Mouse (Mus musculus): ENCODE measurements at regions not wholly inside any gene's neighbourhood (a gene's known extent, or its start where the extent isn't known, plus 50 kb on each side); places are given as distances from the start of the nearest gene placed in this dataset.

GRCm38 (mm10) chr15:25146371-25146770 is 267.2 kb downstream of the Basp1 start:
- no peaks in the 10 kb centered on the region for H3K36me3 ChIP-seq
- no peak overlapping the region for H3K4me2 ChIP-seq (replicated peaks)
- ATAC-seq, result no peak
- H3K4me3 ChIP-seq (replicated peaks), result no peak overlapping the region
- no peaks in the 10 kb centered on the region for H3K9me3 ChIP-seq
- peaks cover under 1% of the 10 kb centered on the region; the same call in 1 of the 2 replicates for H3K4me1 ChIP-seq (replicated peaks)
- H3K9ac ChIP-seq (replicated peaks), result no peak overlapping the region
- H3K27me3 ChIP-seq, result no peaks in the 10 kb centered on the region
- no peak overlapping the region for H3K27ac ChIP-seq
- WGBS, result 96% methylated on average over 1 of the region's 1 CpGs

- WGBS, result 79% methylated on average over 1 of the region's 1 CpGs
Observed at GRCm38 (mm10) chr15:25144228-25144627, 269.3 kb downstream of the Basp1 start.

GRCm38 (mm10) chr15:25140389-25141181 is 273.0 kb downstream of the Basp1 start:
- Histone ChIP-seq H3K9me3 (no peaks in the 10 kb centered on the region), H3K4me3 (replicated peaks) (no peak overlapping the region), H3K27me3 (no peaks in the 10 kb centered on the region), H3K4me2 (replicated peaks) (no peak overlapping the region), H3K27ac (no peak overlapping the region), H3K9ac (replicated peaks) (no peak overlapping the region), H3K36me3 (no peaks in the 10 kb centered on the region), H3K4me1 (replicated peaks) (peaks cover 16% of the 10 kb centered on the region)
- ATAC-seq, result peak; percentile 87
- WGBS, result 71% methylated on average over 9 of the region's 9 CpGs

More at GRCm38 (mm10) chr15:25144228-25144627, 269.3 kb downstream of the Basp1 start:
- H3K4me2 ChIP-seq (replicated peaks), result no peak overlapping the region
- peaks cover 10% of the 10 kb centered on the region for H3K4me1 ChIP-seq (replicated peaks)
- H3K9ac ChIP-seq (replicated peaks), result no peak overlapping the region
- H3K36me3 ChIP-seq, result no peaks in the 10 kb centered on the region
- H3K9me3 ChIP-seq, result no peaks in the 10 kb centered on the region
- no peak overlapping the region for H3K27ac ChIP-seq
- no peak overlapping the region for H3K4me3 ChIP-seq (replicated peaks)
- no peaks in the 10 kb centered on the region for H3K27me3 ChIP-seq
- no peak for ATAC-seq

GRCm38 (mm10) chr15:25137091-25137490 is 276.5 kb downstream of the Basp1 start:
- peak; percentile 56; the same call in 1 of the 2 replicates for ATAC-seq
- peaks cover 16% of the 10 kb centered on the region for H3K4me1 ChIP-seq (replicated peaks)
- no peak overlapping the region for H3K4me3 ChIP-seq (replicated peaks)
- no peak overlapping the region for H3K4me2 ChIP-seq (replicated peaks)
- no peaks in the 10 kb centered on the region for H3K36me3 ChIP-seq
- H3K27me3 ChIP-seq, result no peaks in the 10 kb centered on the region
- no peak overlapping the region for H3K9ac ChIP-seq (replicated peaks)
- H3K9me3 ChIP-seq, result no peaks in the 10 kb centered on the region
- H3K27ac ChIP-seq, result no peak overlapping the region
- 9% methylated on average over 3 of the region's 3 CpGs for WGBS

- Histone ChIP-seq H3K9ac (replicated peaks) (no peak overlapping the region), H3K36me3 (no peaks in the 10 kb centered on the region), H3K27ac (no peak overlapping the region), H3K4me3 (replicated peaks) (no peak overlapping the region), H3K9me3 (no peaks in the 10 kb centered on the region), H3K4me1 (replicated peaks) (peaks cover 9% of the 10 kb centered on the region), H3K4me2 (replicated peaks) (no peak overlapping the region), H3K27me3 (no peaks in the 10 kb centered on the region)
- WGBS, result 91% methylated on average over 19 of the region's 19 CpGs
- no peak for ATAC-seq
Observed at GRCm38 (mm10) chr15:25135471-25136262, 277.9 kb downstream of the Basp1 start.

GRCm38 (mm10) chr15:25130096-25130495 is 283.5 kb downstream of the Basp1 start:
- H3K27ac ChIP-seq, result no peak overlapping the region
- no peak overlapping the region for H3K4me2 ChIP-seq (replicated peaks)
- H3K27me3 ChIP-seq, result no peaks in the 10 kb centered on the region
- H3K9ac ChIP-seq (replicated peaks), result no peak overlapping the region
- 55% methylated on average over 6 of the region's 6 CpGs for WGBS
- H3K4me3 ChIP-seq (replicated peaks), result no peak overlapping the region
- H3K9me3 ChIP-seq, result no peaks in the 10 kb centered on the region
- H3K4me1 ChIP-seq (replicated peaks), result no peaks in the 10 kb centered on the region
- H3K36me3 ChIP-seq, result no peaks in the 10 kb centered on the region
- ATAC-seq, result no peak

GRCm38 (mm10) chr15:25129572-25129971 is 284.0 kb downstream of the Basp1 start:
- Histone ChIP-seq H3K27ac (0 out of 2 replicates have a peak overlapping the region, but pooled peaks have one; percentile 14), H3K27me3 (no peaks in the 10 kb centered on the region), H3K9me3 (no peaks in the 10 kb centered on the region), H3K4me2 (replicated peaks) (peak overlapping the region; percentile 20; the same call in 1 of the 2 replicates), H3K9ac (replicated peaks) (no peak overlapping the region), H3K4me3 (replicated peaks) (no peak overlapping the region; the same call in 1 of the 2 replicates), H3K36me3 (no peaks in the 10 kb centered on the region), H3K4me1 (replicated peaks) (no peaks in the 10 kb centered on the region)
- WGBS, result 51% methylated on average over 5 of the region's 5 CpGs
- ATAC-seq, result peak; percentile 69

- no peak overlapping the region for H3K4me2 ChIP-seq (replicated peaks)
- no peaks in the 10 kb centered on the region for H3K9me3 ChIP-seq
- WGBS, result 48% methylated on average over 4 of the region's 4 CpGs
- no peak overlapping the region for H3K27ac ChIP-seq
- H3K4me1 ChIP-seq (replicated peaks), result no peaks in the 10 kb centered on the region
- H3K36me3 ChIP-seq, result no peaks in the 10 kb centered on the region
- H3K9ac ChIP-seq (replicated peaks), result no peak overlapping the region
- peak; percentile 40; the same call in 1 of the 2 replicates for ATAC-seq
- H3K27me3 ChIP-seq, result no peaks in the 10 kb centered on the region
- no peak overlapping the region for H3K4me3 ChIP-seq (replicated peaks)
Observed at GRCm38 (mm10) chr15:25120441-25120840, 293.1 kb downstream of the Basp1 start.

GRCm38 (mm10) chr15:25117980-25118379 is 295.6 kb downstream of the Basp1 start:
- Histone ChIP-seq H3K4me1 (replicated peaks) (no peaks in the 10 kb centered on the region), H3K27me3 (no peaks in the 10 kb centered on the region), H3K4me3 (replicated peaks) (no peak overlapping the region), H3K27ac (no peak overlapping the region), H3K4me2 (replicated peaks) (no peak overlapping the region), H3K36me3 (no peaks in the 10 kb centered on the region), H3K9me3 (no peaks in the 10 kb centered on the region), H3K9ac (replicated peaks) (no peak overlapping the region)
- WGBS, result 49% methylated on average over 3 of the region's 3 CpGs
- no peak for ATAC-seq

GRCm38 (mm10) chr15:25102727-25103126 is 310.8 kb downstream of the Basp1 start:
- no peaks in the 10 kb centered on the region for H3K4me1 ChIP-seq (replicated peaks)
- no peak for ATAC-seq
- WGBS, result 97% methylated on average over 5 of the region's 5 CpGs

GRCm38 (mm10) chr15:25093758-25094157 is 319.8 kb downstream of the Basp1 start:
- Histone ChIP-seq H3K27me3 (no peaks in the 10 kb centered on the region), H3K4me2 (replicated peaks) (no peak overlapping the region), H3K4me3 (replicated peaks) (no peak overlapping the region), H3K27ac (no peak overlapping the region), H3K4me1 (replicated peaks) (peaks cover 7% of the 10 kb centered on the region; the same call in 1 of the 2 replicates), H3K9ac (replicated peaks) (no peak overlapping the region), H3K36me3 (no peaks in the 10 kb centered on the region), H3K9me3 (no peaks in the 10 kb centered on the region)
- WGBS, result 41% methylated on average over 6 of the region's 6 CpGs
- peak; percentile 69 for ATAC-seq

More at GRCm38 (mm10) chr15:25102727-25103126, 310.8 kb downstream of the Basp1 start:
- Histone ChIP-seq H3K27ac (no peak overlapping the region), H3K9ac (replicated peaks) (no peak overlapping the region), H3K4me3 (replicated peaks) (no peak overlapping the region), H3K36me3 (no peaks in the 10 kb centered on the region), H3K27me3 (no peaks in the 10 kb centered on the region), H3K4me2 (replicated peaks) (no peak overlapping the region), H3K9me3 (no peaks in the 10 kb centered on the region)

GRCm38 (mm10) chr15:25069701-25070100 is 343.9 kb downstream of the Basp1 start:
- Histone ChIP-seq H3K4me2 (replicated peaks) (no peak overlapping the region), H3K27ac (no peak overlapping the region), H3K4me1 (replicated peaks) (no peaks in the 10 kb centered on the region), H3K9ac (replicated peaks) (no peak overlapping the region), H3K9me3 (no peaks in the 10 kb centered on the region), H3K27me3 (no peaks in the 10 kb centered on the region), H3K36me3 (no peaks in the 10 kb centered on the region), H3K4me3 (replicated peaks) (no peak overlapping the region)
- 93% methylated on average over 1 of the region's 1 CpGs for WGBS
- ATAC-seq, result no peak

All from midbrain, embryonic 13.5 days (tissue).